Mouse (Mus musculus): ENCODE results near the gene Heyl. TPM values are rescaled to one million over a fixed set of nuclear protein-coding genes. Genes with fewer than 3 reads are reported as not detected.

Gene Heyl
- polyA plus RNA-seq, 1 experiment from 2014 or later = 16.0 TPM

GRCm38 (mm10) chr4:123237386-123238266 lies 4.3 kb downstream of the Heyl start:
- H3K4me1 ChIP-seq (replicated peaks; ENCODE audit: control insufficient read depth, insufficient read depth, low read length) = peaks cover 28% of the 10 kb centered on the region
- ATAC-seq (replicated peaks; ENCODE audit: low FRiP score, low TSS enrichment, low read depth) = no peak
- H3K27me3 ChIP-seq (replicated peaks; ENCODE audit: control insufficient read depth, insufficient read depth, low read length) = peaks cover 16% of the 10 kb centered on the region
- no peak for DNase-seq (ENCODE audit: low spot score)
- no peak overlapping the region for H3K9ac ChIP-seq (ENCODE audit: low read length)
- peak overlapping the region; percentile 27; the same call in 1 of the 2 replicates for H3K4me2 ChIP-seq (ENCODE audit: low read length)
- H3K36me3 ChIP-seq (ENCODE audit: control insufficient read depth, insufficient read depth, low read length) = 0 out of 2 replicates have a peak, but pooled peaks cover 4% of the 10 kb centered on the region
- H3K4me3 ChIP-seq (ENCODE audit: low read depth, low read length) = no peak overlapping the region
- WGBS = 65% methylated on average over 6 of the region's 6 CpGs
- no peaks in the 10 kb centered on the region for H3K9me3 ChIP-seq (ENCODE audit: control insufficient read depth, low read length)
- 0 out of 2 replicates have a peak overlapping the region, but pooled peaks have one; percentile 2 for H3K27ac ChIP-seq (ENCODE audit: low read depth)

- peak overlapping the region; percentile 73 for H3K27ac ChIP-seq (ENCODE audit: low read depth)
- peak overlapping the region; percentile 39 for H3K9ac ChIP-seq (ENCODE audit: low read length)
- DNase-seq (ENCODE audit: low spot score) (peak; percentile 70), ATAC-seq (replicated peaks; ENCODE audit: low FRiP score, low TSS enrichment, low read depth) (peak; percentile 69)
- 0 out of 2 replicates have a peak, but pooled peaks cover 4% of the 10 kb centered on the region for H3K36me3 ChIP-seq (ENCODE audit: control insufficient read depth, insufficient read depth, low read length)
- WGBS = 5% methylated on average over 52 of the region's 58 CpGs
- H3K4me2 ChIP-seq (ENCODE audit: low read length) = peak overlapping the region; percentile 52
- no peaks in the 10 kb centered on the region for H3K9me3 ChIP-seq (ENCODE audit: control insufficient read depth, low read length)
- peak overlapping the region; percentile 26 for H3K4me3 ChIP-seq (ENCODE audit: low read depth, low read length)
- peaks cover 20% of the 10 kb centered on the region; the same call in 1 of the 2 replicates for H3K4me1 ChIP-seq (replicated peaks; ENCODE audit: control insufficient read depth, insufficient read depth, low read length)
- H3K27me3 ChIP-seq (replicated peaks; ENCODE audit: control insufficient read depth, insufficient read depth, low read length) = peaks cover 12% of the 10 kb centered on the region
Measured at GRCm38 (mm10) chr4:123239361-123240203, 6.2 kb downstream of the Heyl start.

- DNase-seq (ENCODE audit: low spot score) (no peak), ATAC-seq (replicated peaks; ENCODE audit: low FRiP score, low TSS enrichment, low read depth) (no peak)
- Histone ChIP-seq H3K9me3 (ENCODE audit: control insufficient read depth, low read length) (no peaks in the 10 kb centered on the region), H3K36me3 (ENCODE audit: control insufficient read depth, insufficient read depth, low read length) (0 out of 2 replicates have a peak, but pooled peaks cover 4% of the 10 kb centered on the region), H3K9ac (ENCODE audit: low read length) (no peak overlapping the region), H3K27me3 (replicated peaks; ENCODE audit: control insufficient read depth, insufficient read depth, low read length) (no peaks in the 10 kb centered on the region), H3K4me3 (ENCODE audit: low read depth, low read length) (no peak overlapping the region), H3K4me1 (replicated peaks; ENCODE audit: control insufficient read depth, insufficient read depth, low read length) (peaks cover 17% of the 10 kb centered on the region), H3K4me2 (ENCODE audit: low read length) (no peak overlapping the region), H3K27ac (ENCODE audit: low read depth) (no peak overlapping the region)
- 84% methylated on average over 7 of the region's 7 CpGs for WGBS
Measured at GRCm38 (mm10) chr4:123246221-123246620, 12.9 kb downstream of the Heyl start.

- peaks cover 17% of the 10 kb centered on the region for H3K4me1 ChIP-seq (replicated peaks; ENCODE audit: control insufficient read depth, insufficient read depth, low read length)
- 89% methylated on average over 5 of the region's 5 CpGs for WGBS
- H3K4me3 ChIP-seq (ENCODE audit: low read depth, low read length) = no peak overlapping the region
- peak overlapping the region; percentile 49; the same call in 1 of the 2 replicates for H3K27ac ChIP-seq (ENCODE audit: low read depth)
- no peaks in the 10 kb centered on the region for H3K9me3 ChIP-seq (ENCODE audit: control insufficient read depth, low read length)
- DNase-seq (ENCODE audit: low spot score) (no peak), ATAC-seq (replicated peaks; ENCODE audit: low FRiP score, low TSS enrichment, low read depth) (no peak)
- H3K9ac ChIP-seq (ENCODE audit: low read length) = no peak overlapping the region
- no peak overlapping the region for H3K4me2 ChIP-seq (ENCODE audit: low read length)
- 0 out of 2 replicates have a peak, but pooled peaks cover 4% of the 10 kb centered on the region for H3K36me3 ChIP-seq (ENCODE audit: control insufficient read depth, insufficient read depth, low read length)
- H3K27me3 ChIP-seq (replicated peaks; ENCODE audit: control insufficient read depth, insufficient read depth, low read length) = no peaks in the 10 kb centered on the region
Measured at GRCm38 (mm10) chr4:123246651-123247050, 13.3 kb downstream of the Heyl start.

GRCm38 (mm10) chr4:123247147-123247880 lies 14.0 kb downstream of the Heyl start:
- no peaks in the 10 kb centered on the region for H3K9me3 ChIP-seq (ENCODE audit: control insufficient read depth, low read length)
- H3K27me3 ChIP-seq (replicated peaks; ENCODE audit: control insufficient read depth, insufficient read depth, low read length) = no peaks in the 10 kb centered on the region
- WGBS = 34% methylated on average over 7 of the region's 7 CpGs
- peaks cover 17% of the 10 kb centered on the region for H3K4me1 ChIP-seq (replicated peaks; ENCODE audit: control insufficient read depth, insufficient read depth, low read length)
- no peak overlapping the region for H3K9ac ChIP-seq (ENCODE audit: low read length)
- H3K4me3 ChIP-seq (ENCODE audit: low read depth, low read length) = no peak overlapping the region
- H3K36me3 ChIP-seq (ENCODE audit: control insufficient read depth, insufficient read depth, low read length) = no peaks in the 10 kb centered on the region
- H3K4me2 ChIP-seq (ENCODE audit: low read length) = no peak overlapping the region
- H3K27ac ChIP-seq (ENCODE audit: low read depth) = peak overlapping the region; percentile 49; the same call in 1 of the 2 replicates
- peak; percentile 72 for ATAC-seq (replicated peaks; ENCODE audit: low FRiP score, low TSS enrichment, low read depth)
- no peak for DNase-seq (ENCODE audit: low spot score)

GRCm38 (mm10) chr4:123248971-123249567 lies 15.7 kb downstream of the Heyl start:
- WGBS = 68% methylated on average over 7 of the region's 7 CpGs
- H3K9me3 ChIP-seq (ENCODE audit: control insufficient read depth, low read length) = no peaks in the 10 kb centered on the region
- no peak overlapping the region for H3K4me2 ChIP-seq (ENCODE audit: low read length)
- no peak for DNase-seq (ENCODE audit: low spot score)
- H3K27ac ChIP-seq (ENCODE audit: low read depth) = no peak overlapping the region
- H3K4me3 ChIP-seq (ENCODE audit: low read depth, low read length) = no peak overlapping the region
- no peaks in the 10 kb centered on the region for H3K27me3 ChIP-seq (replicated peaks; ENCODE audit: control insufficient read depth, insufficient read depth, low read length)
- H3K36me3 ChIP-seq (ENCODE audit: control insufficient read depth, insufficient read depth, low read length) = no peaks in the 10 kb centered on the region
- ATAC-seq (replicated peaks; ENCODE audit: low FRiP score, low TSS enrichment, low read depth) = no peak
- H3K9ac ChIP-seq (ENCODE audit: low read length) = no peak overlapping the region
- peaks cover 17% of the 10 kb centered on the region for H3K4me1 ChIP-seq (replicated peaks; ENCODE audit: control insufficient read depth, insufficient read depth, low read length)

- Histone ChIP-seq H3K9me3 (ENCODE audit: control insufficient read depth, low read length) (no peaks in the 10 kb centered on the region), H3K27ac (ENCODE audit: low read depth) (no peak overlapping the region), H3K4me3 (ENCODE audit: low read depth, low read length) (no peak overlapping the region), H3K9ac (ENCODE audit: low read length) (no peak overlapping the region), H3K36me3 (ENCODE audit: control insufficient read depth, insufficient read depth, low read length) (no peaks in the 10 kb centered on the region), H3K27me3 (replicated peaks; ENCODE audit: control insufficient read depth, insufficient read depth, low read length) (no peaks in the 10 kb centered on the region), H3K4me1 (replicated peaks; ENCODE audit: control insufficient read depth, insufficient read depth, low read length) (peaks cover 13% of the 10 kb centered on the region), H3K4me2 (ENCODE audit: low read length) (no peak overlapping the region)
- 79% methylated on average over 5 of the region's 5 CpGs for WGBS
- ATAC-seq (replicated peaks; ENCODE audit: low FRiP score, low TSS enrichment, low read depth) (no peak), DNase-seq (ENCODE audit: low spot score) (no peak)
Measured at GRCm38 (mm10) chr4:123252214-123252613, 18.9 kb downstream of the Heyl start.

Measured in intestine, embryonic 14.5 days (tissue).